Mouse (Mus musculus): ENCODE data around the gene Sh3pxd2a. TPM values are rescaled to one million over a fixed set of nuclear protein-coding genes. Genes with fewer than 3 reads are reported as not detected.

Sh3pxd2a gene
- polyA plus RNA-seq, 1 experiment from 2014 or later: 3.9 TPM

DNA sequence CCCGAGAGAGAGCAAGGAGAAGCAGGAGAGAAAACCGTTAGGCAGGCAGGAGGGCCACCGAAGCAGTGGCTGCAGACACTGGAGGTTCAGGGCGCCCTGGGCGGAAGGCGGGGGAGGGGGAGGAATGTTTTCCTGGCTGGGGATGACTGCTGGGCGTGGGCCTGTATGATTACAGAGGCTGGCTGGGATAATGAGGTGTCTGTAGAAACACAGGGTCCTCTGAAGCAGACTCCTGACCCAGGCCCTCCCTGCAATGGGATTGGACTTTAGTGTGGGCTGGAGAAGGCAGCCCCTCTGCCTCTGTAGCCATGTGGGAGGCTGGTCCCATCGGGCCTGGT is 143.9 kb downstream of the Sh3pxd2a start:
- no peak for DNase-seq (ENCODE audit: low spot score)
- H3K27ac ChIP-seq: peak overlapping the region; percentile 78

DNA sequence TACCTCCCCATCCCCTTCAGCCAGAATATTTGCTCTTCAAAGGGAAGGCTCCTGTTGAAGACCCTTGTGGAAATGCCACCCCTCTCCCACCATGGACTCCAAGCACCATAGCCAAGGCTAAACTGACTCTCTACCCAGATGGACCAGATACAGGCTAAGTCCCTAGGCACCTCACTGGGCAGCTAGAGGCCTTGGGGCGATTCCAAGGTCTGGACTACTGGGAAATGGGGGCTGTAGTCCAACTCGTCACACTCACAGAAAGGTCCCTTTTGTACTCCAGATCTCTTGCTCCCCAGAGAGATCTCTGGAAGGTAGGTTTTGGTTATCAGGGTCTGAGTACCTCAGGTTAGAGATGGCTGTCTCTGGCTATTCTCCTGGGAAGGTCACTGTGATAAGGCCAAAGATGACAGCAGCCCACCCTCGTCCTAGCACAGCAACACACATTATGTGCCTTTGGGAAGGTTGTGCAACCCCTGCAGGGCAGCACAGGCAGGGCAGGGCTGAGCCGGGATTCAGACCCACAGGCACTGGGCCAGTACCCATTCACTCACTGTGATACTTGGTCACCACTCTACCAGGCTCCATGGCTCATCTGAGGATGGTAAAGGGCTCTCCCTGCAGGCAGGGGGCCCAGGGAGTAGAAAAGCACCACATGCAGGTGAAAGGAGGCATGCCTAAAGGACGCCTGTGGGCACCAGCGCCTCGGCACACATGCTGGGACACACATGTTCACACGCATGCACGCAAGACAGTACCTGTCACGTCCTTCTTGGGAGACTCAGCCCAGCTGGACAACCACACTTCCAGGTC is 144.5 kb downstream of the Sh3pxd2a start:
- Histone ChIP-seq H3K4me1 (peaks cover 75% of the 10 kb centered on the region), H3K27me3 (ENCODE audit: insufficient read depth, poor library complexity, severe bottlenecking) (no peaks in the 10 kb centered on the region), H3K4me3 (peak overlapping the region; percentile 23; the same call in 1 of the 2 replicates), H3K36me3 (no peaks in the 10 kb centered on the region), H3K27ac (peak overlapping the region; percentile 78), H3K9me3 (no peaks in the 10 kb centered on the region)
- no peak for DNase-seq (ENCODE audit: low spot score)
- 51% methylated on average over 10 of the region's 10 CpGs for WGBS

More for the DNA sequence above, 143.9 kb downstream of the Sh3pxd2a start:
- Histone ChIP-seq H3K36me3 (no peaks in the 10 kb centered on the region), H3K4me3 (peak overlapping the region; percentile 23; the same call in 1 of the 2 replicates), H3K27me3 (ENCODE audit: insufficient read depth, poor library complexity, severe bottlenecking) (no peaks in the 10 kb centered on the region), H3K4me1 (peaks cover 70% of the 10 kb centered on the region), H3K9me3 (no peaks in the 10 kb centered on the region)
- 7% methylated on average over 8 of the region's 8 CpGs for WGBS

DNA sequence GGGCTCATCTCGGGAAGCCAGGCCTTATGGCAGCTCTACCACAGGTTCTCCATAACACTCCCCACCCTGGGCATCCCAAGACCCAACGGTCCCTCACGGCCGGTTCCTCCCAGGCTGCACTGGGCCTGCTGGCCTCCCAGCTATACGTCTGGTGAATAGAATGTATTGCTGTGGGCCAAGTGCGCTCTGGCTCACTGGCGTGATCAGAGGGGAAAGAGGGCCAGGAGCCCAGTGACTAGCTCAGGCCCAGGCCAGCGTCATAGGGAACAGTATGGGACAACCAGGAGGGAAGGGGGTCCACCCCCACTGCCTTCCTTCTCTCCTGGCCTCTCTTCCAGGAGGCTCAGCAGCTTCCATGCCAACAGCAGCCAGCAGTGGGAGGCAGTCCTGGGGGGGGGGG is 145.1 kb downstream of the Sh3pxd2a start:
- WGBS: 88% methylated on average over 8 of the region's 8 CpGs
- H3K36me3 ChIP-seq: no peaks in the 10 kb centered on the region
- no peaks in the 10 kb centered on the region for H3K9me3 ChIP-seq
- DNase-seq (ENCODE audit: low spot score): no peak
- peaks cover 82% of the 10 kb centered on the region for H3K4me1 ChIP-seq
- H3K27me3 ChIP-seq (ENCODE audit: insufficient read depth, poor library complexity, severe bottlenecking): no peaks in the 10 kb centered on the region
- H3K4me3 ChIP-seq: no peak overlapping the region
- peak overlapping the region; percentile 78 for H3K27ac ChIP-seq

DNA sequence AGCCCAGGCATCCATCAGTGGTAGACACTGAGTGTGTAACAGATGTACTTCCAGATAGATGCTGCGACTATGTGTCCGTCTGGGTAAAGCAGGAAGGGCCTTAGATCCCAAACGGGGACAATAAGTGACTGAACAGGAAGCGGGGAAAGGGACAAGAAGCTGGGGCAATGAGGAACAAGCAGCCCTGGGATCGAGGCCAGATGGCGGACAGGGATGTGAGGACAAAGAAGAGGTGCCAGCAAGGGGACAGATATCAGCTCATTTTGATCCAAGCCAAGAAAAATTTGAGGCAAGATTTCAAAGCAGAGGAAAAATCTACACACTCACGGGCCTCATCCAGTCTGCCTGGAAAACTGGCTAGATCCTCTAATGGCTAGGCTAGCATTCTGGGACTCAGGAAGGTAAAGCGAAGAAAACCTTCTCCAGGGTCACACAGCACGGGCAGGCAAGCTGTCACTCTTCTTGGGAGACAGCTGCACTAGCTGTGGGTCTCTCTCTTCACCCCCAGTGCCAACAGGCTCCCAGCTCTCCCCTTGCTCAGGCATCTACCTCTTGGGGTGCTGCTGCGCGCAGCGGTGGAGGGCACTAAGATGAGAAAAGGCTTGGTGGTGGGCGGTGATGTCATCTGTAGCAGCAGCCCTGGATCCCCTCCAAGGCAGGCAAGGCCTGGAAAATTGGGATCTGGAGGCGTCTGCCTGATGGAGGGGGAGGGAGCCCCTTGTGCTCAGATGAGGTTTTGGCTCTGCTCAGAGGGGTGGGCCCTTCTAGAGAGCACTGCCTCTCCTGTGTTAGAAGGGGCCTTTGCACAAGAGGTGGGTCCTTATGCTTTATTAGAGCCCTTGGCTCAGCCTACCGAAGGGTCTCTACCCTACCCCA is 146.9 kb downstream of the Sh3pxd2a start:
- 65% methylated on average over 15 of the region's 15 CpGs for WGBS
- Histone ChIP-seq H3K4me3 (no peak overlapping the region), H3K27ac (peak overlapping the region; percentile 78), H3K4me1 (peaks cover 96% of the 10 kb centered on the region), H3K27me3 (ENCODE audit: insufficient read depth, poor library complexity, severe bottlenecking) (no peaks in the 10 kb centered on the region), H3K9me3 (no peaks in the 10 kb centered on the region), H3K36me3 (0 out of 2 replicates have a peak, but pooled peaks cover 8% of the 10 kb centered on the region)
- no peak for DNase-seq (ENCODE audit: low spot score)

DNA sequence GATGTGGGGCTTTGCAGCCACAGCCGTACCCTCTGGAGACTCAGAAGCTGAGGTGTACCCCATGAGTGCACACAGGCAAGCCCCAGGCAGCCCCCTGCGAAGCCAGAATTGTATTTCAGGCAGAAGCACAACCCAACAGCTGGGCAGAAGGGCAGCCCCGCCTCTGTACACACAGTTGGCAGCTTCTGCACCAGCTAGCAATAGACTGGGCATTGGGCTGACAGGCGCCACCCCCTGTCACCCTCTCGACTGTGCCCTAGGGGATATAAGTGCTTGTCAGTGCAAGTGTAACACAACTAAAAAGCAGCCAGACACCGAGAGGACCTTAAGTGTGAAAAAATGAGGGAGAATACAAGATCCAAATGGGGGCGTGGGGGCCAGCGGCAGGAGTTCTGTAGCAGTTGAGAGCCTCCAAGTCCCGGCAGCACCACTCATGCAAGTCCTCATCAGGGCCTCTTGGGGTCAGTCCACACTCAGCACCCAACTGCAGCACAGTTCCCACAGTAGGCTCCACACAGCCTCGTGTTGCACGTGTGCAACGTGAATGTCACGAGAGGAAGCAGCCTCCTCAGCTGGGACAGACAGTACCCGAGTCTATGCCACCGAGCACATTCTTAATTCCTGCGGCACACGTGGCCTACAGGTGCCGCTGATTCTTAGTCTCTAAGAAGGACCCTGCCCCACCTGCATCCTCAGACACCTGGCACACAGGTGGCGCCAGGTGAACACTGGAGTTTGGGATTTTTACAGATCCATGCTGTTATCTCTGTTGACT is 147.7 kb downstream of the Sh3pxd2a start:
- peak overlapping the region; percentile 94; the same call in 1 of the 2 replicates for H3K27ac ChIP-seq
- WGBS: 74% methylated on average over 19 of the region's 19 CpGs

DNA sequence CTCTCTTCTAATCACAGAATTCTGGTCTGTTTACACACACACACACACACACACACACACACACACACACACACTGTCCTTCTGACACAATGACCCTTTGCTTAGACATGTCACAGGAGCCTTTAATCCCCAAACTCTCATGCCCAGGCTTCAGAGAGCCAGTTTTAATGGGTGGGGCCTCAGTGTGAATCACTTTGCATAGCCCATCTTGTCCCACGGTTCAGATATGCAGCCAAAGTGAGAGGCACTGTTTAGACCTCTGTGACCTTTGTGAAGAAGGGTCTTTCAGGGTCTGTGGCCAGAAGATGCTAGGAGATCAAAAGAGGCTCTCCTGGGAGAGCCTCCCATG is 148.3 kb downstream of the Sh3pxd2a start:
- WGBS: 3% methylated on average over 1 of the region's 1 CpGs
- Histone ChIP-seq H3K27ac (peak overlapping the region; percentile 94), H3K27me3 (ENCODE audit: insufficient read depth, poor library complexity, severe bottlenecking) (no peaks in the 10 kb centered on the region), H3K4me3 (no peak overlapping the region), H3K4me1 (peaks cover 100% of the 10 kb centered on the region), H3K36me3 (peaks cover 21% of the 10 kb centered on the region), H3K9me3 (no peaks in the 10 kb centered on the region)
- no peak for DNase-seq (ENCODE audit: low spot score)

More for the DNA sequence above, 147.7 kb downstream of the Sh3pxd2a start:
- H3K27me3 ChIP-seq (ENCODE audit: insufficient read depth, poor library complexity, severe bottlenecking): no peaks in the 10 kb centered on the region
- DNase-seq (ENCODE audit: low spot score): no peak
- no peak overlapping the region for H3K4me3 ChIP-seq
- peaks cover 100% of the 10 kb centered on the region for H3K4me1 ChIP-seq
- H3K36me3 ChIP-seq: peaks cover 15% of the 10 kb centered on the region; the same call in 1 of the 2 replicates
- H3K9me3 ChIP-seq: no peaks in the 10 kb centered on the region

DNA sequence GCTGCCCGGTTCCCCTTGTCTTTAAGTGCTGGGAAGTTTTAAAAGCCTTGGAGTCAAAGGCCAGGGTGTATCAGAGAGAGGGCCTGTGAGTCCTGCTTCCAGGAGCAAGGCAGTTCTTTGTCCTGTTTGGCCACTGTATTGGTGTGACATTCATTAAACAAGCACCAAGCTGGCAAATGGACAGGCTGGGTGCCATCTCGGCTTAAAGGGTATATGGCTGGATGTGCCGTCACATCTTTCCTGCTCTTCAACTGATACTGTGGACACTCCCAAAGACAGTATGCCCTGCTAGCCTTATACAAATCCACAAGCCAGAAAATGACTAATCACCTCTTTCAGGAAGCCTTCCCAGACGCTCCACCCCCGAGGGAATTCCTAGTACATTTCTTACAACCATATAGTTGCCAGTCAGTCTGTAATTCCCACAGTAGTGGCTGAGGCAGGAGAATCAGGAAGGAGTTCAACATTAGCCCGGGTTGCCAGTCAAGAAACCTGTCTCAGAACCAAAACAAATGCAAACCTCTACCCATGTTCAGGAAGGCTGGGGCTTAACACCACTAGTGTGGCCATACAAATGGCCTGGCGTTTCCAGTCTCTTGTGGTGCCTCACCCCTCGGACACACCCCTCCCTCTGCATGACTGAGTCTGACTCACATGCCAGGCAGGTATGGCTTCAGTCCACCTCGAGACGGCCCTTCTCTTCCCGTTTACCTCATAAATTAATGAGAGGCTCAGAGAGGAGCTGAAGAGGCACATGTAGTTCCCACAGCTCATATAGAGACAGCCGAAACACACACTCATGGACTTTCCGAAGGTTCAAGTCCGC is 148.9 kb downstream of the Sh3pxd2a start:
- Histone ChIP-seq H3K4me3 (peak overlapping the region; percentile 67), H3K27me3 (ENCODE audit: insufficient read depth, poor library complexity, severe bottlenecking) (no peaks in the 10 kb centered on the region), H3K4me1 (peaks cover 95% of the 10 kb centered on the region), H3K36me3 (peaks cover 22% of the 10 kb centered on the region), H3K9me3 (no peaks in the 10 kb centered on the region), H3K27ac (peak overlapping the region; percentile 94)
- DNase-seq (ENCODE audit: low spot score): no peak
- WGBS: 45% methylated on average over 14 of the region's 14 CpGs

DNA sequence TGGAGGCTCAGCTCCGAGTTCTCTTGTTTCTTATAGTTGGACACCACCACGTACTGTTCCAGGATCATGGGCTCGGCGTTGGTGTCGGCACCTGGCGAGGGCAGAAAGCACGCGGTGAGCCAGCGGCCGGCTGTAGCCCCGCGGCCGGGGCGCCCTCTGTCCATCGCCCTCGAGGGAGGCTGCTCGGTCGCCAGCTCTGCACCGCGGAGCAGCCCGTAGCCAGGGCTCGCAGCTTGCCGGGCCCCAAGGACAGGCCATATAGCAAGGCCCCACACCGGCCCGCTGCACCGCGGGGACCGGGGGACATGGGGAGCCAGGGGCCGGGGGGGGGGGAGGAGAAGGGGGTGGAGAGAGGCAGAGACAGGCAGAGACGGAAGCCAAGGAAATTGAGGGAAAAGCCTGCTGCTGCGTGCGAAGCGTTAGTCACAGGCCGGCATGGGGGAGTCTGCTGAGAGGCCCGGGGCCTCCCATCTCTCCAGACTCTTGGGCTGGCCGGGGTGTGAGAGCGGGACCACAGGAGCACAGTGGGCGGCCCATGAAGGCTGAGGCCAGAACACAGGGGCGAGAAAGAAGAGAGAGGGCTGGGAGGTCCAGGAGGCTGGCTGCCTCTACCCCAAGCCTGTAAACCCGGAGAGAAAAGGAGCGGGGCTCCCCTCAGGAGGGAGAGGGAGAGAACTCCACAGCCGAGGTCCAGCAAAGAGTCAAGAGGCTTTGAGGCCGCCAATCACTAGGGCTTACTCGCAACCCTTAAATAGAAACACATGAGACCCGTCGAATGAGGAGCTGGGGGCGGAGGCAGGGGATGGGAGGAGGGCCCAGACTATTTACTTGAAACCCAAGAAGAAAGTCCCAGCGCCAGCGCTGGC is 149.9 kb downstream of the Sh3pxd2a start:
- Histone ChIP-seq H3K27me3 (ENCODE audit: insufficient read depth, poor library complexity, severe bottlenecking) (no peaks in the 10 kb centered on the region), H3K9me3 (no peaks in the 10 kb centered on the region), H3K4me3 (peak overlapping the region; percentile 67), H3K27ac (peak overlapping the region; percentile 94), H3K4me1 (peaks cover 85% of the 10 kb centered on the region), H3K36me3 (peaks cover 31% of the 10 kb centered on the region)
- DNase-seq (ENCODE audit: low spot score): peak; percentile 94
- 2% methylated on average over 49 of the region's 49 CpGs for WGBS

DNA sequence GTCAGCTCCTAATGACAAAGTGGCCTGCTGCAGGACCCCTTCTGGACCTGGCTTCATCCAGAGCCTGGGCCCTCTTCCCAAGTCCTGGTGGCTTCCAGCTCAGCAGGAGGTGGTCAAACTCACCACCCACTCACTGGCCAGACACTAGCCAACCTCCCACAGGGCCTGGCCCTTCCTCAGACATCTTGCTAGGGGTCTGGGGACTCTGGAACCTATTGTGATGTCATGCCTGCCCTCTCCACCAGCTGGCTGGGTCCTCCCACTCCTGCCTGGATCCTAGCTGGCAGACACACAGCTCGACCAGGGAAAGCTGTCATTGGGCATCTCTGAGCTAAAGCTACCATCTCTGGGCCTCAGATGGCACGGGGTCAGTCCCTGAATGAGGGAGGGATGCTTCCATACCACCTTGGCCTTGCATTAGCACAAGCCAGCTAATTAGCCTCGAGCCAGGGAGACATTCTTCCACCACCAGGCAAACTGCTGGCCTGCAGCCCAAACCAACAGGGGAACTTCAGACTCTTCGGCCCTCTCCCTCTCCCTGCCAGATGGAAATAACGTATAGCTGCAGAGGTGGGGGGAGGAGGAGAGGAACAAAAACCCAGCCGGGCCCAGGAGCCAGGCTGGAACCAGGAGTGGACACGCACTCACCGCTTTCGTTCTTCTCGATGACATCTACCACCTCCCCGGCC is 150.7 kb downstream of the Sh3pxd2a start:
- no peak for DNase-seq (ENCODE audit: low spot score)
- Histone ChIP-seq H3K27me3 (ENCODE audit: insufficient read depth, poor library complexity, severe bottlenecking) (no peaks in the 10 kb centered on the region), H3K9me3 (no peaks in the 10 kb centered on the region), H3K27ac (peak overlapping the region; percentile 94), H3K36me3 (peaks cover 37% of the 10 kb centered on the region), H3K4me3 (peak overlapping the region; percentile 67), H3K4me1 (peaks cover 77% of the 10 kb centered on the region)
- WGBS: 14% methylated on average over 11 of the region's 11 CpGs

DNA sequence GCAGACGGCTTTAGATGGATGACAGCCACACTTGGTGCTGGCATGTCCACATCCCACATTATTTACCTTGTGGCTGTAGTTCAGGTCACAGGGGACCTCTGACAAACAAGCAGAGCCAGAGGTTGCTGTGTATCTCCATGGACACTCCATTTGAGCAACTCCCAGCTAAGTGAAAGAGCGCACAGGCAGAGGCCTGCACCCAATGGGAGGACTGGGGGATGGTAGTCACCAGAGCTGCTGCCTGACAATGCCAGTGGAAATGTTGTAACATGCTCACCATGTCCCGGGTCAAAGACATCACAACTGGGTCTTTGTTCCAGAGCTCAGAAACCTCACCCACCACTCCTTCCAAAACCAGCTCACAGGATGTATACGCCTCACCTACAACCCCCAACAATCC is 153.0 kb downstream of the Sh3pxd2a start:
- H3K27ac ChIP-seq: no peak overlapping the region
- no peaks in the 10 kb centered on the region for H3K9me3 ChIP-seq
- peaks cover 52% of the 10 kb centered on the region for H3K36me3 ChIP-seq
- H3K4me1 ChIP-seq: peaks cover 54% of the 10 kb centered on the region
- DNase-seq (ENCODE audit: low spot score): no peak
- no peak overlapping the region for H3K4me3 ChIP-seq
- 83% methylated on average over 4 of the region's 4 CpGs for WGBS
- no peaks in the 10 kb centered on the region for H3K27me3 ChIP-seq (ENCODE audit: insufficient read depth, poor library complexity, severe bottlenecking)

DNA sequence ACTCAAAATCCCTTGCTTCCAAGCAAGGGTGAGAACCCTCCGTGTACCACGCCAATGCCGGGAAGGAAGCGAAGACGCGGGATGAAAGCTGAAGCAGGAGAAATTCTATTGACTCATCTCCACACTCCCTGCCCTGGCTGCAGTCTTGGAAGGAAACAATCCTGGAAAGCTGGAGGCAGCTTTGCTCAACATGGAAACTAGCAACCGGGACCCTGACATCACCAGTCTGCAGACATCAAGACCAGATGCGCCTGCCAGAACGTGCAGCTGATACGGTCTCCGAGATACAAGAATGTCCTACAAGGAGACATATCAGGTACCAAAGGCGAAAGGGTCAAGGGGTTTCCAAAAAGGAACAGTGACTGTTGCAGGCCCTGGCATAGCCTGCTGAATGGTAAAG is 154.4 kb downstream of the Sh3pxd2a start:
- Histone ChIP-seq H3K27ac (no peak overlapping the region), H3K4me1 (peaks cover 40% of the 10 kb centered on the region), H3K27me3 (ENCODE audit: insufficient read depth, poor library complexity, severe bottlenecking) (no peaks in the 10 kb centered on the region), H3K36me3 (peaks cover 59% of the 10 kb centered on the region), H3K4me3 (no peak overlapping the region), H3K9me3 (no peaks in the 10 kb centered on the region)
- no peak for DNase-seq (ENCODE audit: low spot score)
- 87% methylated on average over 12 of the region's 12 CpGs for WGBS

Data from heart, embryonic 10.5 days (tissue).